Mouse (Mus musculus): Measurements from ENCODE around the gene Plekha1. TPM values are rescaled to one million over a fixed set of nuclear protein-coding genes. Genes with fewer than 3 reads are reported as not detected.

The Plekha1 gene
- total and polyA plus RNA-seq, 2 experiments from 2014 or later, result 51.7 to 94.4 TPM

DNA sequence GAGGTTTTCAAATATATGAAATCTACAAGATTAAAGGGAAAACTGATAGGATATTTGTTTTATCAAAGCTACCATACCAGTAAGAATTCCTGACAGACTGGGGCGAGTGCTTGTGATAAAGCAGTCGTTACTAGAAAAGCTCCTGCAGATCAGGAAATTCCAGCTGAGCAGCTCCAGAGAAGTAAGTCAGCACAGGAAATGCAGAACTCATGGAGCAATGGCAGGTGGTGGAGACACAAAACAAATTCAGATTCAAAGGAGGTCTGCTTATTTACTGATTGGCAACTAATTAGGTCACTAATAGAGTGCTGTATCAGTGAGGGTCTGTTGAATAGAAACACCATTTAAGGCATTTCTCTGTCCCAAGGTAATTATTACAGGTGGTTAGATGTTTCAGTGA, 25.3 kb downstream of the Plekha1 start:
- H3K4me1 ChIP-seq (ENCODE audit: insufficient read depth, low read length), result no peaks in the 10 kb centered on the region
- TF ChIP-seq CTCF (IDR thresholded peaks at IDR 0.05), result no peak
- no peak overlapping the region for H3K27ac ChIP-seq (ENCODE audit: low read depth, low read length)
- ATAC-seq (ENCODE audit: low FRiP score) (no peak), DNase-seq (ENCODE audit: low spot score) (no peak)
- no peaks in the 10 kb centered on the region for H3K27me3 ChIP-seq (ENCODE audit: insufficient read depth, low read length)
- WGBS, result 56% methylated on average over 2 of the region's 2 CpGs
- no peak overlapping the region for H3K4me3 ChIP-seq (ENCODE audit: low read depth, low read length)
- no peaks in the 10 kb centered on the region for H3K9me3 ChIP-seq (ENCODE audit: low read length)
- peaks cover 21% of the 10 kb centered on the region for H3K36me3 ChIP-seq (ENCODE audit: insufficient read depth, low read length)
- no peak overlapping the region for H3K9ac ChIP-seq (replicated peaks; ENCODE audit: low read length, poor library complexity, severe bottlenecking)
- no peak overlapping the region for H3K4me2 ChIP-seq (ENCODE audit: low read depth, low read length, poor library complexity, severe bottlenecking)

DNA sequence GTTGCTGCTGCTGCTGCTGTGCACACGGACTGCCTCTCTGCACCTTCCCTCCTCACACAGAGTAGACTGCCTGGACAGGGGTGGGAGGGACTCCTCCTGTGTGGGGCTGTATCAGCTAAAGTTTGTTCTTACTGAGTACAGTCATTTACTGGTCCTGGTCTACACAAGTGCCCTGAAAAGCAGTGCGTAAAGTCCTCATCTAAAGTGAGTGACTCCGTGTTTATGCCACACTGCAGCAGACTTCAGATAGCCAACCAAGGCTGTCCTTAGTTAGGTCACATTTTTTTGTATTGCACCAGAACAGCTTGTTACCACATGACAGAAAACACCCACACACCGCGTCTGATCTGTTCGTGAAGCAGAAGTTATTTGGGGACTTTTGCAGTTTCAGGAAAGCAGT, 27.4 kb downstream of the Plekha1 start:
- no peak overlapping the region for H3K4me3 ChIP-seq (ENCODE audit: low read depth, low read length)
- TF ChIP-seq CTCF (IDR thresholded peaks at IDR 0.05), result no peak
- H3K4me1 ChIP-seq (ENCODE audit: insufficient read depth, low read length), result no peaks in the 10 kb centered on the region
- H3K9ac ChIP-seq (replicated peaks; ENCODE audit: low read length, poor library complexity, severe bottlenecking), result no peak overlapping the region
- H3K4me2 ChIP-seq (ENCODE audit: low read depth, low read length, poor library complexity, severe bottlenecking), result no peak overlapping the region
- H3K9me3 ChIP-seq (ENCODE audit: low read length), result no peaks in the 10 kb centered on the region
- 86% methylated on average over 6 of the region's 6 CpGs for WGBS
- H3K27ac ChIP-seq (ENCODE audit: low read depth, low read length), result no peak overlapping the region
- ATAC-seq (ENCODE audit: low FRiP score) (no peak), DNase-seq (ENCODE audit: low spot score) (no peak)
- H3K27me3 ChIP-seq (ENCODE audit: insufficient read depth, low read length), result no peaks in the 10 kb centered on the region
- H3K36me3 ChIP-seq (ENCODE audit: insufficient read depth, low read length), result peaks cover 20% of the 10 kb centered on the region

DNA sequence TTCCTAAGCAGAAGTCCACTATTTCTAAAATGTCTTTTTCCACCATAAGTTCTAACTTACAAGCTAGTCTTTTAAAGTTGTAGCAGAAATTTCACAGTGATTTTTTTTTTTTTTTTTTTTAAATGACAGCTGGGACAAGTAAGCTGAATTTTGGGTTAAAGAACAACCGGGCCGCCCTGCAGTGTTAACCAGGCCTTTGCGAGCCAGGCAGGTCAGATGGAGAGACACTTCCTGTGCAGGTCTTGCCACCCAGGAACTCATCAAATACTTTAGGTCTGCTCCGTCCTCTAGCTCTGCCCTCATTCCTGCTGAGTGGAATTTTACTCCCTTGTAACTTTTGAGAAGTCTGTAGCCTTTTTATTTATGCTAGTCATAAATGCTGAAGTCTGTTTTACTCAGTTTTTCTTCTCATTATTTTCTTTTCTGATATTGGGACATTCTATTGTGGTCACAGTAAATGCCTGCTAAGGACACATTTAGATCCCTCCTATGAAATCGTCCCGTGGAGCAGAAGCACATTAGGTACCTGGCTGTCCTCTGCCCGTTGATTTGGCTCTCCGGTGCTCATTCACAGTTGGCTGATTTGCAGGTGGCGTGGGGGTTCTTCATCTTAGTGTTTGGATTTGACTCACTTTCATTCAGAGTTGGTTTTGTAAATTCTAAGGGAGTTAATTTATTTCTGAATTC, 29.5 kb downstream of the Plekha1 start:
- no peaks in the 10 kb centered on the region for H3K9me3 ChIP-seq (ENCODE audit: low read length)
- no peak overlapping the region for H3K9ac ChIP-seq (replicated peaks; ENCODE audit: low read length, poor library complexity, severe bottlenecking)
- H3K27ac ChIP-seq (ENCODE audit: low read depth, low read length), result no peak overlapping the region
- WGBS, result 66% methylated on average over 9 of the region's 9 CpGs
- H3K27me3 ChIP-seq (ENCODE audit: insufficient read depth, low read length), result no peaks in the 10 kb centered on the region
- ATAC-seq (ENCODE audit: low FRiP score) (no peak), DNase-seq (ENCODE audit: low spot score) (no peak)
- H3K4me2 ChIP-seq (ENCODE audit: low read depth, low read length, poor library complexity, severe bottlenecking), result no peak overlapping the region
- no peak overlapping the region for H3K4me3 ChIP-seq (ENCODE audit: low read depth, low read length)
- no peak for TF ChIP-seq CTCF (IDR thresholded peaks at IDR 0.05)
- peaks cover 20% of the 10 kb centered on the region for H3K36me3 ChIP-seq (ENCODE audit: insufficient read depth, low read length)
- H3K4me1 ChIP-seq (ENCODE audit: insufficient read depth, low read length), result no peaks in the 10 kb centered on the region

DNA sequence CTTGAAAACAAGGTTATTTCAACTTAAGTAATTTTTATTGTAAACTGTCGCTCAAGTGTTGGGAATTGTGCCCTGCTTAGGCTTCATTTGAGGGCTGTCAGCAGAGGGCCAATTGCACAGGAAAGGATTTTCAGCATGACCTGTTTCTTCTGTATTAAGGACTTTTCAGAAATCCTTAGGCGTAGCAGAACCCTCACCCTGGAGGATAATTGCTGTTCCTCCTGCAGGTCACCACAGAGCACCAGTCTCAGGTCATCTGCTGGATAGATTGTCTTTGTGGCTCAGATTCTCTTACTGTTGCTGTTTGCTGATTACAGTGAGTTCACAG, 30.0 kb downstream of the Plekha1 start:
- TF ChIP-seq CTCF (IDR thresholded peaks at IDR 0.05), result no peak
- no peak overlapping the region for H3K27ac ChIP-seq (ENCODE audit: low read depth, low read length)
- no peak overlapping the region for H3K4me2 ChIP-seq (ENCODE audit: low read depth, low read length, poor library complexity, severe bottlenecking)
- no peaks in the 10 kb centered on the region for H3K4me1 ChIP-seq (ENCODE audit: insufficient read depth, low read length)
- no peak for DNase-seq (ENCODE audit: low spot score)
- H3K27me3 ChIP-seq (ENCODE audit: insufficient read depth, low read length), result no peaks in the 10 kb centered on the region
- peaks cover 22% of the 10 kb centered on the region for H3K36me3 ChIP-seq (ENCODE audit: insufficient read depth, low read length)
- no peak overlapping the region for H3K9ac ChIP-seq (replicated peaks; ENCODE audit: low read length, poor library complexity, severe bottlenecking)
- no peak overlapping the region for H3K4me3 ChIP-seq (ENCODE audit: low read depth, low read length)
- no peak for ATAC-seq (ENCODE audit: low FRiP score)
- WGBS, result 56% methylated on average over 2 of the region's 2 CpGs
- no peaks in the 10 kb centered on the region for H3K9me3 ChIP-seq (ENCODE audit: low read length)

DNA sequence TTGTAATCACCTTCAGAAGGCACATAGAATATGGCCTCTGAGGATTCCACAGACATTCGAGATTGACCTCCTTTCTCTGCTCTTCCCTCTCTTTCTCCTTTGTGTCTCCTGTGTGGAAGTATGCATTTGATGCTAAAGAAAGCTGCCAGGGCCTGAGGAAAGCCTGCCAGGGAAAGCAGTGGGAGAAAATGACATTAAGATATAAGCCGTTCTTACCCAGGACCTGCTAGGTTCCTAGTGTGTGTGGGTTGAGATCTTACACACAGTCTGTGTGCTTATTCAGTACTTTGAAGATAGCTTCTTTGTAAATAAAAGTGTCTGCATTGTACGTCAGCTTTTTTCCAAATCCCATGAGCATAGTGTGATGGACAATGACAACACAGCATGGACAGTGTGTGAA, 30.5 kb downstream of the Plekha1 start:
- Histone ChIP-seq H3K4me3 (ENCODE audit: low read depth, low read length) (no peak overlapping the region), H3K9me3 (ENCODE audit: low read length) (no peaks in the 10 kb centered on the region), H3K9ac (replicated peaks; ENCODE audit: low read length, poor library complexity, severe bottlenecking) (no peak overlapping the region), H3K27me3 (ENCODE audit: insufficient read depth, low read length) (no peaks in the 10 kb centered on the region), H3K4me1 (ENCODE audit: insufficient read depth, low read length) (no peaks in the 10 kb centered on the region), H3K4me2 (ENCODE audit: low read depth, low read length, poor library complexity, severe bottlenecking) (no peak overlapping the region), H3K36me3 (ENCODE audit: insufficient read depth, low read length) (peaks cover 23% of the 10 kb centered on the region), H3K27ac (ENCODE audit: low read depth, low read length) (no peak overlapping the region)
- no peak for ATAC-seq (ENCODE audit: low FRiP score)
- no peak for TF ChIP-seq CTCF (IDR thresholded peaks at IDR 0.05)
- no peak for DNase-seq (ENCODE audit: low spot score)
- WGBS, result 58% methylated on average over 3 of the region's 3 CpGs

DNA sequence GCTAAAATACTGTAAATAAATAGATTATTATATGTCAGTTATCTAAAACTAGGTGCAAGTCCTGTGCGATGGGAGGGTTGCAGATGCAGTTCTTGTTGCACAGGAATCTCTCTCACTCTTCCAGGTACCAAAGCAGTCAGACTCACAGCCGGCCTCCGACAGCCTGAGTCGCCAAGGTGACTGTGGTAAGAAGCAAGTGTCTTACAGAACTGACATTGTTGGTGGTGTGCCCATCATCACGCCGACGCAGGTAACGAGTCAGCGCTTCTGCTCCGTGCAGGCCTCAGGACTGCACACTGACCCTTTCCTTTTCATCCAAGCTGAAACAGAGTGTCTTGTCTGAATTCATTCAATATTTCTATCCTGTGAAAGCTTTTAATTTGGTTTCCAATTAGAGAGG, 31.6 kb downstream of the Plekha1 start:
- no peaks in the 10 kb centered on the region for H3K4me1 ChIP-seq (ENCODE audit: insufficient read depth, low read length)
- 96% methylated on average over 10 of the region's 10 CpGs for WGBS
- H3K9ac ChIP-seq (replicated peaks; ENCODE audit: low read length, poor library complexity, severe bottlenecking), result no peak overlapping the region
- TF ChIP-seq CTCF (IDR thresholded peaks at IDR 0.05), result no peak
- DNase-seq (ENCODE audit: low spot score) (no peak), ATAC-seq (ENCODE audit: low FRiP score) (no peak)
- H3K27me3 ChIP-seq (ENCODE audit: insufficient read depth, low read length), result no peaks in the 10 kb centered on the region
- no peaks in the 10 kb centered on the region for H3K9me3 ChIP-seq (ENCODE audit: low read length)
- peaks cover 27% of the 10 kb centered on the region for H3K36me3 ChIP-seq (ENCODE audit: insufficient read depth, low read length)
- H3K4me2 ChIP-seq (ENCODE audit: low read depth, low read length, poor library complexity, severe bottlenecking), result no peak overlapping the region
- H3K4me3 ChIP-seq (ENCODE audit: low read depth, low read length), result no peak overlapping the region
- H3K27ac ChIP-seq (ENCODE audit: low read depth, low read length), result no peak overlapping the region
